Mouse (Mus musculus) heart, embryonic 12.5 days (tissue): ENCODE results near the gene Vill. TPM values are rescaled to one million over a fixed set of nuclear protein-coding genes. Genes with fewer than 3 reads are reported as not detected.

Experiments used
- ATAC-seq: fragments of 200-750 bp; cut with Nextera tagmentation; 2 replicates; pipeline ENCODE4 v1.8.0; 2017; ENCODE audit warnings: moderate TSS enrichment, moderate library complexity; ENCODE audit not compliant: insufficient number of reproducible peaks, low FRiP score
- H3K27ac ChIP-seq: fragments of 300-500 bp; sonication (generic); 2 replicates; pipeline ENCODE4 v1.5.1; 2016; ENCODE audit warnings: mild to moderate bottlenecking, moderate library complexity; ENCODE audit not compliant: poor library complexity, severe bottlenecking
- H3K27me3 ChIP-seq: fragments of 300-500 bp; sonication (generic); replicated peaks from 2 replicates; pipeline ENCODE4 v1.6.1; 2016; ENCODE audit warnings: mild to moderate bottlenecking, moderate library complexity
- H3K36me3 ChIP-seq: fragments of 300-500 bp; sonication (generic); 2 replicates; pipeline ENCODE4 v1.6.1; 2016; ENCODE audit warnings: mild to moderate bottlenecking, moderate library complexity
- H3K4me1 ChIP-seq: fragments of 300-500 bp; sonication (generic); replicated peaks from 2 replicates; pipeline ENCODE4 v1.6.1; 2016; ENCODE audit warnings: mild to moderate bottlenecking
- H3K4me2 ChIP-seq: fragments of 300-500 bp; sonication (generic); 2 replicates; pipeline ENCODE4 v1.6.1; 2016; ENCODE audit warnings: mild to moderate bottlenecking, moderate library complexity
- H3K4me3 ChIP-seq: fragments of 300-500 bp; sonication (generic); 2 replicates; pipeline ENCODE4 v1.5.1; 2016; ENCODE audit warnings: mild to moderate bottlenecking
- H3K9ac ChIP-seq: fragments of 300-500 bp; sonication (generic); 2 replicates; pipeline ENCODE4 v1.6.1; 2016; ENCODE audit warnings: mild to moderate bottlenecking, moderate library complexity
- H3K9me3 ChIP-seq: fragments of 300-500 bp; sonication (generic); replicated peaks from 2 replicates; pipeline ENCODE4 v1.6.1; 2016; ENCODE audit warnings: mild to moderate bottlenecking, moderate library complexity
- WGBS: fragments of 180-500 bp; shearing (Covaris S2); methylation state at CpG from one replicate; pipeline ENCODE4 v1.1.7; 2016; 5-methylcytosine and 5-hydroxymethylcytosine counted together
- polyA plus RNA-seq: library from polyadenylated mRNA; unstranded; fragments of >200 nt; fragmentation: Nextera tagmentation; extraction: Ambion mirVana; gene quantifications from 2 replicates; pipeline ENCODE4 v1.2.1, GENCODE M21; 2016

Gene Vill
- polyA plus RNA-seq, 1 experiment from 2014 or later = 15.3 TPM

GRCm38 (mm10) chr9:119093419-119094295, 41.1 kb downstream of the Vill start, which contains the start of gene Plcd1:
Gene Plcd1 (minus strand): TSS chr9:119093502.
- H3K4me1 ChIP-seq = peaks cover 32% of the 10 kb centered on the region
- peak within 1 kb of the TSS; percentile 95 for H3K4me2 ChIP-seq
- ATAC-seq = peak; percentile 85
- 0 out of 2 replicates have a peak, but pooled peaks cover 10% of the 10 kb centered on the region for H3K27me3 ChIP-seq
- H3K36me3 ChIP-seq = no peaks in the 10 kb centered on the region
- H3K4me3 ChIP-seq = peak within 1 kb of the TSS; percentile 66
- peak within 1 kb of the TSS; percentile 71 for H3K9ac ChIP-seq
- peak within 1 kb of the TSS; percentile 65 for H3K27ac ChIP-seq
- H3K9me3 ChIP-seq = no peaks in the 10 kb centered on the region
- 10% methylated on average over 45 of the region's 45 CpGs for WGBS

DNA sequence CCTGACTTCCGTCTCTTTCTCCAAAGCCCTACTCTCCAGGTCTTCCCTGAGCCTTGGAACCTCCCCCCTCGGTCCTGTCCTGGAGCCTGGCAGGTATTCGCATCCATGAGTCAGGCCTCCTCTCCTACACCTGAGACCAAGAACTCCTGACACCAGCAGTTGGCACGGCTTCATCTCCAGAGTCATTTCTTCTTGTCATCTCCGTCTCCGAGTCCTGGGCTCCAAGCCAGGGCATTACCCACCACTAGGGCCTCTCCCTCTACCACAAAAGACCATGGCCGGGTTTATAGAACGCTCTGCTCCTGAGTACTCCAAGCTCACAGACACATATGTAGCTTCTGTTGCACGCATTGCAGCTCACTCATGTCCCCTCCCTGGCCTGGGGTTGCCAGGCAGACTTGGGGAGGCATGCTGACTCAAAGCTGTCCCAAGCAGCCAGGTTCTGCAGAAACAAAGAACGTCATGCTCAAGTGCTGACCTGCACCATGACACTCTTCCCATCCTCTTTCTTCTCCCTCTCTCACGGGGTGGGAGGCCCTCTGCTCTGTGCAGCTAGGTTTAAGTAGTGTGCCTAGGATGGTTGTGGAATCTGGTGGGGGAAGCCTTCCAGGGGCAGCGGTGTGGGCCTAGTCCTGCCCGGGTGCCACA, 42.0 kb downstream of the Vill start:
- H3K9me3 ChIP-seq = no peaks in the 10 kb centered on the region
- 66% methylated on average over 13 of the region's 13 CpGs for WGBS
- peaks cover 32% of the 10 kb centered on the region for H3K4me1 ChIP-seq
- no peaks in the 10 kb centered on the region for H3K36me3 ChIP-seq
- ATAC-seq = no peak
- no peak overlapping the region for H3K4me3 ChIP-seq
- no peak overlapping the region for H3K27ac ChIP-seq
- 0 out of 2 replicates have a peak, but pooled peaks cover 10% of the 10 kb centered on the region for H3K27me3 ChIP-seq
- H3K4me2 ChIP-seq = no peak overlapping the region
- no peak overlapping the region; the same call in 1 of the 2 replicates for H3K9ac ChIP-seq

DNA sequence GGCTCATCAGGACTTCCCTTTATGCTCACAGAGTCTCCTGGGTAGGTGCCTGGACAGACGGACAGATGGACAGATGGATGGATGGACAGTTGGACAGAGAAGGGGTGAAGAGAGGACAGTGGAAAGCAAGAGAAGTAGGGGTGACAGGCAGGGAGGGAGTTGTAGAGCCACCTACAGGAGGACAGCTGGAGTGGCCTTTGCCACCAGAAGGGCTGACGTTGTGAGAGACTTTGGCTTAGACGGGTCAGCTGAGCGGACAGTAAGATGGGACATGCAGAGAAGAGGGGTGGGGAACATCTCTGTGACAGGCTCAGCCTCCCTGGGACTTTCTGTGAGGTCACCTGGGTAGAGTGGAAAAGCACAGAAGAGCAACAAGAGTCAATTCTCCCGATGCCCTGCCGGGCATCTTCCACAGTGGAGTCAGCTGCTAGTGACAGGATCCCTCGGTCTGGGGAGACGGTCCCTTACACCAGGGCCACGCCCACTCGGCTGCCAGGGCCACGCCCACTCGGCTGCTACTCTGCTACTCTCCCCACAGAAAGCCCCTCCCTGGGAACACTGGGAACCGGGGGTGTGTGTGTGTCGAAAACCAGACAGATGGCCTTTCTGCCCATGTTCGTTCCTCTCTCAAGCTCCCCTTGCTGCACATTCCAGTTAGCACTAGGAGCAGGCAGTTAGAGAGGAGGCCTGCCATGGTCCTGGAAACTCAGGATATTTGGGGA, 47.8 kb downstream of the Vill start:
- H3K9ac ChIP-seq = 0 out of 2 replicates have a peak overlapping the region, but pooled peaks have one; percentile 11

DNA sequence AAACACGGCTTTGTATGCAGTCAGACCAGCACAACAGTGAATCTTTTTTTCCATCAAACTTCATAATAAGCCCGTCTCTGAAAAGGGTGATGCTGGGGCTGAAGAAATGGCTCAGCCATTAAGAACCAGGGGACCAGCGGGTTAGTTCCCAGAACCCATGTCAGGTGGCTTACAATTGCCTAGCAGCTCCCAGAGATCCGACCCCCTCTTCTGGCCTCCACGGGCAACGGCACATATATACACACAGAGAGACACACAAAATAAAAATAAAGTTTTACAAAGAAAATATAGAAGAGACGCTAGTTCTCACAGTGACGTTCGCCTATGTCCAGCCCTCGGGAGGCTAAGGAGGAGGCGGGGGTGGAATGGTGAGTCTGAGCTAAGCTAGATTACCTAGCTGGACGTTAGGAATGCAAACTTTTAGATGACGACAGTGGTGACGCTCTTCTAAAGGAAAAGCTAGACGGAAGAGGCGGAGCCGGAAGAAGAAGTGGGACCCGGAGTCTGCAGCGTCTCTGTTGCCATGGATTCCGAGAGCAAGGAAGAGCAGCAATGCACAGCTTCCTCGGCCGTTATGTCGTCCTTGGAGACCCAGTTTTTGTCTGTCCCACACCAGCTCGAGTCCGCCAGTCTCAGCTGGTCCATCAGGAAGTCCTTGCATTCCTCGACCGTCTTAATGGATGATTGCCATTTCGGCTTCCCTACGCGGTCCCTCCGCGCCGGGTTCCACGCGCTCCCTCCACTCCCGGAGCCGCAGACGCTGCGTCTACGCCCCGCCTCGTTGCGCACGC, 49.6 kb downstream of the Vill start, which contains the start of gene Dlec1:
TSS of gene Dlec1 (plus strand) at position 487 of the 791 bp plus-strand sequence.
- Histone ChIP-seq H3K4me2 (peak within 1 kb of the TSS; percentile 89), H3K4me3 (peak within 1 kb of the TSS; percentile 78), H3K36me3 (no peaks in the 10 kb centered on the region), H3K4me1 (peaks cover 19% of the 10 kb centered on the region; the same call in 1 of the 2 replicates), H3K9me3 (no peaks in the 10 kb centered on the region), H3K27ac (no peak within 1 kb of the TSS), H3K27me3 (peaks cover 19% of the 10 kb centered on the region), H3K9ac (peak within 1 kb of the TSS; percentile 69)
- WGBS = 4% methylated on average over 44 of the region's 44 CpGs
- ATAC-seq = peak; percentile 62

More for the DNA sequence above, 47.8 kb downstream of the Vill start:
- Histone ChIP-seq H3K4me2 (0 out of 2 replicates have a peak overlapping the region, but pooled peaks have one; percentile 2), H3K36me3 (no peaks in the 10 kb centered on the region), H3K9me3 (no peaks in the 10 kb centered on the region), H3K27ac (no peak overlapping the region), H3K4me1 (peaks cover 19% of the 10 kb centered on the region; the same call in 1 of the 2 replicates), H3K4me3 (no peak overlapping the region), H3K27me3 (peaks cover 23% of the 10 kb centered on the region)
- WGBS = 16% methylated on average over 15 of the region's 15 CpGs
- ATAC-seq = no peak

DNA sequence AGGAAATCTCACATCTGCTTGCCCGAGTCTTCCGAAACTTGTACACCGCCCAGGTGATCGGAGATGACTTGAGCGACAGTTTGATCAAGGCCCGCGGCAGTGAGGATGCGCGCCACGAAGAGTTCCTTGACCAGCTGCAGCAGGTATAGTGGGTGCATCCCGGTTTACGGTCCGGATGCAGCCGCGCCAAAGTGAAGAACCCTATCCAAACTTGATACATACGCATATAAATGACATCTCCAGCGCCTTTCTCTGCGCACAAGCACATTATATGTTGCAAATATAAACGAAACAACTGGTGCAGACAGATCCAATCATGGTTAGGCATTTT, 50.2 kb downstream of the Vill start:
- Histone ChIP-seq H3K4me3 (peak overlapping the region; percentile 78), H3K9me3 (no peaks in the 10 kb centered on the region), H3K27ac (no peak overlapping the region), H3K27me3 (peaks cover 19% of the 10 kb centered on the region), H3K9ac (peak overlapping the region; percentile 69), H3K36me3 (no peaks in the 10 kb centered on the region), H3K4me1 (peaks cover 17% of the 10 kb centered on the region; the same call in 1 of the 2 replicates), H3K4me2 (peak overlapping the region; percentile 89)
- WGBS = 3% methylated on average over 19 of the region's 19 CpGs
- no peak for ATAC-seq

- H3K27me3 ChIP-seq = peaks cover 19% of the 10 kb centered on the region
- H3K36me3 ChIP-seq = no peaks in the 10 kb centered on the region
- no peak overlapping the region for H3K4me3 ChIP-seq
- no peak overlapping the region for H3K4me2 ChIP-seq
- WGBS = 70% methylated on average over 4 of the region's 4 CpGs
- no peak overlapping the region for H3K9ac ChIP-seq
- no peak for ATAC-seq
- H3K9me3 ChIP-seq = no peaks in the 10 kb centered on the region
- H3K27ac ChIP-seq = no peak overlapping the region
- 0 out of 2 replicates have a peak, but pooled peaks cover 7% of the 10 kb centered on the region for H3K4me1 ChIP-seq
Observed at GRCm38 (mm10) chr9:119107566-119107965, 55.0 kb downstream of the Vill start.

- H3K9me3 ChIP-seq = no peaks in the 10 kb centered on the region
- H3K4me1 ChIP-seq = 0 out of 2 replicates have a peak, but pooled peaks cover 2% of the 10 kb centered on the region
- H3K27ac ChIP-seq = no peak overlapping the region
- no peaks in the 10 kb centered on the region for H3K36me3 ChIP-seq
- peaks cover under 1% of the 10 kb centered on the region; the same call in 1 of the 2 replicates for H3K27me3 ChIP-seq
- no peak overlapping the region for H3K9ac ChIP-seq
- no peak for ATAC-seq
- no peak overlapping the region for H3K4me3 ChIP-seq
- WGBS = 58% methylated on average over 12 of the region's 12 CpGs
- H3K4me2 ChIP-seq = no peak overlapping the region
Observed at GRCm38 (mm10) chr9:119109685-119110353, 57.2 kb downstream of the Vill start.

DNA sequence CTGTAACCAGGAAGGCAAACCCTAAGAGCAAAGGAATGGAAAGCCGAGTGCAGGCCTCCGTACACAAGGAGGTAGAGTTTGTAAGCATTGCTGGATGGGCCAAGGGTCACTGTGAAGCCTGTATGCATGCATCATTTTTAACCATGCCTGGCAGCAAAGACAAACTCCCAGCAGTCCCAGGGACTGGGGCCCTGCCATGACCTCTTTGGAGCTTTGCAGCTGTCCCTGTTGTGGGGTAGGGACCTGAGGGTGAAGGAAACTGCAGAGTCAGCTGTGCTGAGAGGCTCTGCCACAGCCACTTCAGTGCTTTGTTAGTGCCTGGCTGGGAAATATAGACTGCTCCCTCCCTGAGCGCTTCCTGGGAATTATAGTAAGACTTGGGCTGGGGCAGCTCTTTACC, 58.1 kb downstream of the Vill start:
- H3K4me2 ChIP-seq = no peak overlapping the region
- no peak overlapping the region for H3K9ac ChIP-seq
- no peaks in the 10 kb centered on the region for H3K27me3 ChIP-seq
- no peak overlapping the region for H3K4me3 ChIP-seq
- H3K36me3 ChIP-seq = no peaks in the 10 kb centered on the region
- WGBS = 63% methylated on average over 3 of the region's 3 CpGs
- H3K9me3 ChIP-seq = no peaks in the 10 kb centered on the region
- H3K4me1 ChIP-seq = 0 out of 2 replicates have a peak, but pooled peaks cover 2% of the 10 kb centered on the region
- no peak overlapping the region for H3K27ac ChIP-seq
- ATAC-seq = no peak

- Histone ChIP-seq H3K4me1 (no peaks in the 10 kb centered on the region), H3K27me3 (no peaks in the 10 kb centered on the region), H3K9ac (no peak overlapping the region), H3K27ac (no peak overlapping the region), H3K4me3 (no peak overlapping the region), H3K9me3 (no peaks in the 10 kb centered on the region), H3K36me3 (no peaks in the 10 kb centered on the region), H3K4me2 (no peak overlapping the region)
- 75% methylated on average over 17 of the region's 17 CpGs for WGBS
- ATAC-seq = no peak
Observed at GRCm38 (mm10) chr9:119114911-119115310, 62.3 kb downstream of the Vill start.
